Mouse (Mus musculus) ES-CJ7 (cell line): Measurements from ENCODE around the gene Nid2.

ENCODE experiments used
- DNase-seq: peaks from one replicate; pipeline ENCODE4 v3.0.0; 2011; ENCODE audit warnings: low read depth, low spot score

The Nid2 gene

GRCm38 (mm10) chr14:19777945-19778344 is 26.9 kb downstream of the Nid2 start:
- no peak for DNase-seq

GRCm38 (mm10) chr14:19785797-19786588 is 34.9 kb downstream of the Nid2 start:
- no peak for DNase-seq

- DNase-seq: no peak
Measured at GRCm38 (mm10) chr14:19788443-19788842, 37.4 kb downstream of the Nid2 start.

DNA sequence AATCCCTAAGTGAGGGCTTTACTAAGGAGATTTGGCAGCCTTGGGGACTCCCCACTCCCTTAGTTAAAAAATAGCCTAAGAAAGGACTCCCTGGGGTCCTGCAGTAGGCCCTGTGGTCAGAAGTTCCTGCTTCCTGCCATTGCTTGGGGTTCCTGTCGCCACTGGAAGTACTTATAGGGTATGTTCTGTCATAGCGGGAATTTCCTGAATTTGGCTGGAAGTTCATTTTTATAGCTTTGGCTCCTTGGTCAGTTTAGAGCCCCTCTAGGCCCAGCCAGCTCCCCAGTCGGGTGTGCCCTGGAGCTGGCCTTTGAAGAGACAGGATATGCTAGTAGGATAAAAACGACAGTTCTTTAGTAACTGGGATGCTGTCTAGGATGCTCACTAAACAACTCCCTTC is 43.8 kb downstream of the Nid2 start:
- no peak for DNase-seq

DNA sequence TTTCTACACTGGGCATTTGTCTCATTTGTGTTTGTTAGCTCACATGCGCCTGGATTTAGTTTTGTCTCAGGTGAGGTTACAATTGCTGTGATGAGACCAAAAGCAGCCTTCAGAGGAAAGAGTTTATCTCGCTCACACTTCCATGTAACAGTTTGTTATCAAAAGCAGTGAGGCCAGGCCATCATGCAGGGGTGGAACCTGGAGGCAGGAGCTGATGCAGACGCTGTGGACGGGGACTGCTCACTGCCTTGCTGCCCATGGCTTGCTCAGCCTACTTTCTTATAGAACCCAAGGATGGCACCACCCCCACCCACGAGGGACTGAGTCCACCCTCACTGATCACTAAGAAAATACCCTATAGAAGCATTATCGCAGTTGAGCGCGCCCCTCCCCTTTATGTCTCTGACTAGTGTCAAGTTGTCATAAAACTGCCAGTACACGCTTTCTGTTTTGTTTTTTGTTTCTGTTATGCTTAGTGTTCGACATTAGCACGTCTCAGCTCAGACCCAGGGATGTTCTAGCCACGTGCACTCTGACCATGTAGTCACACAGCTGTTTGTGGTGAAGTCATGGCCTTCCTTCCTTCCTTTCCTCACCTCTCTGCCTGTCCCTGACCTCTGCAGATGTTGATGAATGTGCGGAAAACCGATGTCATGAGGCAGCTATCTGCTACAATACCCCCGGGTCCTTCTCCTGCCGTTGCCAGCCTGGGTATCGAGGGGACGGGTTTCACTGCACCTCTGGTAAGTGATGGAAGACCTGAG is 45.7 kb downstream of the Nid2 start:
- DNase-seq: no peak

DNA sequence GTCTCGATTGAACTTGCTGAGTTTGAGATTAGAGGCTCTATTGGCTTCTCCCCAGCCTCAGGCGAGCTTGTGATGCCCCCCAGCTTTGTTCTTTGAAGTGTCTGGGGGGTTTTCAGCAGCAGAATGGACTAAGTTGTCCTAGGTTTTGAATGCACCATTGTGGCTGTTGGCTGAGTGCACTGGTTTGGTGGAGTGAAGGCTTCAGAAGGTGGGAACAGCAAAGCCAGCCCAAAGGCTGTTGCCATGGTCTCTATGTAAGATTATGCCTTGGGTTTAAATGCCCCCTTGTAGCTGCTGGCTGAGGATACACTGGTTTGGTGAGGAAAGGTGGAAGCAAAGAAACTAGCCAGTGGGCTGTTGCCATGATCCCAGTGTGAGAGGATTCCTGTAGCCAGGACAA is 49.4 kb downstream of the Nid2 start:
- no peak for DNase-seq

DNA sequence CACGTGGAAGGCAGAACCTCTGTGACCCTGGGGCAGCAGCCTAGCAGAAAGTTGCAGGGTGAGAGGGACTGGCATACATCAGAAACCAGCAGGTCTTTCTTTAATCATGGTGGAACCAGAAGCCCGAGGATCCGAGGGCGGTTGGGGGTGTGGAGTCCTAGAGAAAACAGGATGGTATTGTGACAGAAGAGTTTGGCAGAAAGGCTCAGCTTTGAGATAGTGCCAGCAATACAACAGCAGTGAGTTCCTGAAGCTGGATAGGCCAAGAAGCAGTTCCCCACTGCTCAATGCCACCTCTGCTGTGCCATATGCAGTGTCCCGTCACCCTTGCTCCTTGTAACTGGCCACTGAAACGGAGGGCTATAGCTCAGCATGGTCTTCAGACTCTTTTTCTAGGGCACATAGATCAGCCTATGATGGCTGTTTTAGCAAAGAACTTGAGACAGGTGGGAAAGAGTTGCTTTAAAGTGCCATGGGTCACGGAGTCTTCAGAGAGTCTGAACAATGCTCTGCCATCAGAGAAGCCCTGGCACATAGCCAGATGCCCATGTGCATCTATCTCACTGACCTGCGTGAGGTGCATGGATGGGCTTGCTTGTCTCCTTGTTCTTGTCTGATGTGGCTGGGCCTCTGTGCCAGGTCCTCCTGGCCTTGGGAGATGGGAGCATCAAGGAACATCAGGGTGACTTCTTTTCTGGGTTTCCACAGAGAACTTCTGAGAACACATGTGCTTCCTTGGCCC is 50.6 kb downstream of the Nid2 start:
- no peak for DNase-seq

GRCm38 (mm10) chr14:19803222-19803621 is 52.2 kb downstream of the Nid2 start:
- DNase-seq: peak; percentile 17

- peak; percentile 49 for DNase-seq
Measured at GRCm38 (mm10) chr14:19803623-19804022, 52.6 kb downstream of the Nid2 start.

DNA sequence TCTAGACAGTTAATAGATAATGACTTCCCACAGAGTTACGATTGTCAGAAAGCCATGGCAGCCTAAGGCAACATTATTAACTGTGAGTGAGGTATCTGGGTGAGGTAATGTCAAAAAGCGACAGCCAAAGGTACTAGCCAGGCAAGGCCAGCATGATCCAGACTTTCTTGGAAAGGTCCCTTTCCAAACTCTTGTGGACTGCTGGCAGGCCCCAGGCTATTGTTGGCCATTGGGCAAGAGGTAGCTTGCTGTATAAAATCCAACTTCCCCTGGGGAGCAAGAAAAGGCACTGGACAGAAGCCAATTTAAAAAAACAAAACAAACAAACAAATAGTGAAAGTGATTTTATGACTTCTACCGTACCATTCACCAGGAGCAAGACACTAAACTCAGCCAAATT is 56.3 kb downstream of the Nid2 start:
- no peak for DNase-seq

GRCm38 (mm10) chr14:19807858-19808257 is 56.8 kb downstream of the Nid2 start:
- no peak for DNase-seq

GRCm38 (mm10) chr14:19809934-19810333 is 58.9 kb downstream of the Nid2 start:
- DNase-seq: no peak

GRCm38 (mm10) chr14:19813061-19813460 is 62.0 kb downstream of the Nid2 start:
- no peak for DNase-seq

DNA sequence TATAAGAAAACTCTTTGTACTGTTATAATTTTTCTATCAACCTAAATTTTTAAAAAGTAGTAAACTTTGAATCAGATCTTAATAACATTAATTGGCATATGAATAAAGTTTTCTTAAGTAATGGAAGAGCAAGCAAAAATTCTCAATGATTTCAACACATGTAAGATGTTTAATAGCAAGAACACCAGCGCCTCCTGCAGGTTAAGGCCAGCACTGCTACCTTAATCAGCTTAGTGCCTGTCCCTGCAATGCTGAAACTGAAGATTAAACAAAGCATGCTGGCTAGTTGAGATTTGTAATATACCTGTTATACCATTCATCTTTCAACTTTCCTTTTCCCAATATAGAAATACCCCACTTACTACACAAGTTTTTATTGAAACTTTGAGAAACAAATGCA is 66.9 kb downstream of the Nid2 start:
- peak; percentile 66 for DNase-seq

DNA sequence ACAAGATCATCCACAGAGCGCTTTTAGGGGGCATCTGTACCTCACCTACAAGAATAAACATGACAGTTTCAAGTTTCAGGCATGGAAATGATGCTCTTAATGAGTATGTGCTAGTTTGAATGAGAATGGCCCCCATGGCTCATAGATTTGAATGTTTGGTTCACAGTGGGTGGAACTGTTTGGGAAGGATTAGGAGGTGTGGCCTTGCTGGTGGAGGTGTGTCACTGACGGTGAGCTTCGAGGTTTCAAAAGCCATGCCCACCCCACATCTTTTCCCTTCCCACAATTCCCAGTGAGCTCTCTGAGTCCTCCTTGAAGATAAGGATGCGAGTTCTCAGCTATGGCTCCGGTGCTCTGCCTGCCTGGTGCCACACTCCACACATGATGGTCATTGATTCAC is 70.6 kb downstream of the Nid2 start:
- peak; percentile 41 for DNase-seq

- DNase-seq: peak; percentile 94
Measured at GRCm38 (mm10) chr14:19823321-19824142, 72.5 kb downstream of the Nid2 start, which contains the start of gene Rtraf. Rtraf (minus strand) TSS chr14:19823824.

DNA sequence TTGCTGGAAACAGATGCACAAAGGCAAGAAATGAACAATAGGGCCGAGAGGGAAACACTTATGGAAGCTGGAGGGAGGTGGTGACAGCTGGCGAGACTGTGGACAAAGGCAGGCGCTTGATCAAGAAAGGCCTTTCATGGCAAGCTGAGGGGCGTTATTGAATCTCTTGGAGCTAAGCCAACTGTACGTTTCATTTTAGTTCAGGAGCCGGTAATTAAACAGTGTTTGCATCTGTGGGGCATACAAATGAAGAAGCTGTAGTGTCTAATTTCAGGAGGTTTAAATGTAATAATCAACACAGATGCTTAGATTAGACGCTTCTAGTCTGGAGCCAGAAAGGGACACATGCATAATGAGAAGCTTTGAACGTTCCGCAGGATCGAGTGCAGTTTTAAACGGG is 74.4 kb downstream of the Nid2 start:
- no peak for DNase-seq

- no peak for DNase-seq
Measured at GRCm38 (mm10) chr14:19836289-19836688, 85.2 kb downstream of the Nid2 start.

DNA sequence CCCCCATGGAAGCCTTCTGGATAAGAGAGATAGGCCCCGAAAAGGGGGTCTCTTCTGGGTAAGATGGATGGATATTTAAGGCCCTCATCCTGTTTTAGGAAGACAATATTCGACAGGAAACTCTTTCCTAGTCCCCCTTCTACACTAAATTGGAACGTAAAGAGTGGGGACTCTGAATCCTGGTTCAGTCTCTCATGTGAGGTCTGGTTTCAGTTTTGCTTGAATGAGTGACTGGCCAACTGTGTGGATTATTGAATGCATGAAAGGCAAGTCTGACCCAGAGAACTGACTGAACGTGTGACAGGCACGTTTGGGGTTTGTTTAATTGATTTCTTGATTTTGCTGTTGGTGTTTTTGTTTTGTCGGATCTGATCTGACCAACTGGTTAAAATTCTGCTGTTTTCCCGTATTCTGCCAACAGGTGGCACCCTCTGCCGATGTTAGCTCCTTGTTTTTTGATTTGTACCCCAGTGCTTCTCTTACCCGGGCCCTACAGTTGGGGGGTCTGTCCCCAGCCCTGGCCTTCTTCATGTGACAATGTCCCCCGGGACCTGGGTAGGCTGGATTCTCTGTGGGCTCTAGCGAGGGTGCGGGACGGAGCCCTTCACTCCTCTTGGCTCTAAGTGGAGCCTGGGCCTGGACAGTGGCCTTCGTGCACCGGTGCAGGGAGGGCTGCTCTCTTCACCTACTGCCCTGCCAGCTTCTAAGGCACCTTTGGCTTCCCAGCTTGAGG is 88.7 kb downstream of the Nid2 start:
- peak; percentile 63 for DNase-seq

- peak; percentile 67 for DNase-seq
Measured at GRCm38 (mm10) chr14:19853471-19853870, 102.4 kb downstream of the Nid2 start.

DNA sequence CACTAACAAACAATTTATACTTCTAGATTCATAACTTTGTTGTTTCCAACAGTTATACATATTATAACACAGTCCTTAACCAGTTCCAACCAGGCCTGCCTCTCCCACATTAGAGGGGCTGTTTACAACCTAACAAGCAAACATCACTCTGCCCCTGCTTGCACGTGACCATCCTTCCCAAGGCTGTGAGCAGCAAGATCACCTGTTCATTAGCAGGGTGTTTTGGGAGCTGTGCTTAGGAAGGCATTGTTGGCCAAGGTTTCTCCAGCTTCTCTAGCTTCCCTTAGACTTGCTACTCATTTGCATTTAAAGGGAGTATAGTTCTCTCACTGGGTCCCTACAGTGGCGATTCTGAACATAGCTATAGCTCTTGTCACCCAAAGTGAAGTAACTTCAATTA is 107.2 kb downstream of the Nid2 start:
- peak; percentile 82 for DNase-seq
